Mouse (Mus musculus): Measurements from ENCODE around the gene Grem1.

GRCm38 (mm10) chr2:113714801-113715200 is 43.6 kb downstream of the Grem1 start:
- TF ChIP-seq CTCF (IDR thresholded peaks at IDR 0.05; ENCODE audit: extremely low read depth, insufficient read depth, low read length) = no peak
- no peak for TF ChIP-seq POLR2A (IDR thresholded peaks at IDR 0.05; ENCODE audit: extremely low read depth, insufficient read depth, low read length)

Measured in cortical plate, adult 2 months (tissue).